Mouse (Mus musculus): Measurements from ENCODE around the gene Ube2c.

GRCm38 (mm10) chr2:164795868-164796267 is 26.2 kb downstream of the Ube2c start:
- TF ChIP-seq POLR2A (IDR thresholded peaks at IDR 0.05; ENCODE audit: extremely low read depth, insufficient read depth, low read length): no peak
- TF ChIP-seq CTCF (IDR thresholded peaks at IDR 0.05; ENCODE audit: extremely low read depth, insufficient read depth, low read length): no peak
